Mouse (Mus musculus) CD4-positive naive resting alpha-beta T cell, adult 57 days (primary cell): Measurements from ENCODE around the gene Snca. TPM values are rescaled to one million over a fixed set of nuclear protein-coding genes. Genes with fewer than 3 reads are reported as not detected.

ENCODE experiments used
- total RNA-seq: library from RNA; stranded (reverse); gene quantifications from one replicate; pipeline ENCODE4 v1.2.4, GENCODE M21; 2023

Snca gene
- total RNA-seq: 2.3 TPM

DNA sequence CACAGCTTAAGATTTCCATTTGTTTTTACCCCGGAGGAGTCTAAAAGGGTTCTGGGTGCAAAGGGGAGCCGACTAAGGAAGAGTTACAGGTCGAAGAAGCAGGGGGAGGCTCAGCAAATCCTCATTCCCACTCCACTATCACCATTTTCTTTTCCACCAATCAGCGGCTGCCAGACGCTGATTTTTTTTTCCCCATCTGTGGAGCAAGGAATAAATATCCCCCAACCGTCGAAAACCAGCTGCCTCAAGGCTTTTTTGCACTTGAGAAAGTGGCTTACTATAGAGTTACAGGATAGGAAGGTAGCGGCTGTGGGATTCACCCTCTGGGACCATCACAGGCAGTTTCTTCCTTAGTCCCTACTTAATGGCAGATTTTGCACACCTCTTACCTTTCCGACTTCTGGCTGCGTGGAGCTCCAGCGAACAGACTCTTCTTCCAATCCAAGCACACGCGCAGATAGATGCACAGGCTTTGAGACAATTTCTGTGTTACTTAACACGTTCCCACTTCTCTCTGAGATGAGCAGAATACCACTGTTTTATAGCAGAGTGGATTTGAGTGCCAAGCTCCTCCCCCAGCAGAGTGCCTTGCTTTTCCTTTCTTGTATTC lies at the start of gene Snca:
Snca (minus strand) TSS at position 574 of the 610 bp plus-strand sequence.

Other genes starting within 250 kb of the Snca start
- gene Mmrn1, start 95.1 kb upstream of the Snca start, total RNA-seq: not detected